Mouse (Mus musculus) cortical plate, adult 2 months (tissue): ENCODE results near the gene Atp1b4. TPM values are rescaled to one million over a fixed set of nuclear protein-coding genes. Genes with fewer than 3 reads are reported as not detected.

Experiments used
- polyA plus RNA-seq: library from polyadenylated mRNA; depleted of rRNA; stranded (reverse); fragments of >200 nt; gene quantifications from 2 replicates; pipeline ENCODE4 v1.2.3, GENCODE M21; 2012; rRNA removed

Atp1b4 gene
- polyA plus RNA-seq, 1 experiment, result not detected

Other genes with a start within 250 kb of the Atp1b4 start
- not detected in 2 replicates for gene Rhox10, start 249.7 kb upstream of the Atp1b4 start, polyA plus RNA-seq
- gene Rhox11, start 231.0 kb upstream of the Atp1b4 start, polyA plus RNA-seq, result not detected in 2 replicates
- not detected in 2 replicates for gene Rhox12, start 205.3 kb upstream of the Atp1b4 start, polyA plus RNA-seq
- gene Rhox13, start 195.0 kb upstream of the Atp1b4 start, polyA plus RNA-seq, result not detected in 2 replicates
- gene Zbtb33, start 126.4 kb upstream of the Atp1b4 start, polyA plus RNA-seq, result 9.7 and 10.0 TPM in 2 replicates
- gene Tmem255a, start 63.7 kb upstream of the Atp1b4 start, polyA plus RNA-seq, result 8.8 and 10.1 TPM in 2 replicates
- 58.5 and 65.8 TPM in 2 replicates for gene Lamp2, start 140.3 kb downstream of the Atp1b4 start, polyA plus RNA-seq